Mouse (Mus musculus): Measurements from ENCODE around the gene Pfkm. TPM values are rescaled to one million over a fixed set of nuclear protein-coding genes. Genes with fewer than 3 reads are reported as not detected.

The Pfkm gene
- polyA plus RNA-seq, 1 experiment from 2014 or later = 32.1 TPM

- Histone ChIP-seq H3K36me3 (ENCODE audit: control insufficient read depth, insufficient read depth, low read length) (no peaks in the 10 kb centered on the region), H3K27ac (ENCODE audit: low read depth, low read length) (peak within 1 kb of the TSS; percentile 91), H3K4me2 (replicated peaks; ENCODE audit: low read depth, low read length) (peak within 1 kb of the TSS; percentile 82), H3K27me3 (ENCODE audit: control insufficient read depth, insufficient read depth, low read length) (peaks cover 26% of the 10 kb centered on the region), H3K4me3 (ENCODE audit: low read depth, low read length) (peak within 1 kb of the TSS; percentile 48), H3K9ac (ENCODE audit: low read depth, low read length) (peak within 1 kb of the TSS; percentile 68), H3K9me3 (ENCODE audit: control insufficient read depth, low read length) (no peaks in the 10 kb centered on the region), H3K4me1 (replicated peaks; ENCODE audit: control insufficient read depth, insufficient read depth, low read length) (peaks cover 7% of the 10 kb centered on the region)
- 2% methylated on average over 15 of the region's 18 CpGs for WGBS
- ATAC-seq (ENCODE audit: low FRiP score) (peak; percentile 83), DNase-seq (ENCODE audit: low spot score) (peak; percentile 52)
Observed at GRCm38 (mm10) chr15:98166963-98167644, 74.7 kb downstream of the Pfkm start, which contains the start of gene Ccdc184. TSS of gene Ccdc184 (plus strand) at chr15:98167158.

GRCm38 (mm10) chr15:98167645-98168621, 75.5 kb downstream of the Pfkm start:
- ATAC-seq (ENCODE audit: low FRiP score) = peak; percentile 92
- Histone ChIP-seq H3K4me2 (replicated peaks; ENCODE audit: low read depth, low read length) (peak overlapping the region; percentile 82), H3K4me3 (ENCODE audit: low read depth, low read length) (peak overlapping the region; percentile 48), H3K9me3 (ENCODE audit: control insufficient read depth, low read length) (no peaks in the 10 kb centered on the region), H3K27me3 (ENCODE audit: control insufficient read depth, insufficient read depth, low read length) (peaks cover 27% of the 10 kb centered on the region), H3K27ac (ENCODE audit: low read depth, low read length) (peak overlapping the region; percentile 91), H3K4me1 (replicated peaks; ENCODE audit: control insufficient read depth, insufficient read depth, low read length) (peaks cover 7% of the 10 kb centered on the region), H3K9ac (ENCODE audit: low read depth, low read length) (peak overlapping the region; percentile 68), H3K36me3 (ENCODE audit: control insufficient read depth, insufficient read depth, low read length) (no peaks in the 10 kb centered on the region)
- peak; percentile 98 for DNase-seq (ENCODE audit: low spot score)
- WGBS = 1% methylated on average over 68 of the region's 69 CpGs

- H3K36me3 ChIP-seq (ENCODE audit: control insufficient read depth, insufficient read depth, low read length) = no peaks in the 10 kb centered on the region
- peaks cover 7% of the 10 kb centered on the region for H3K4me1 ChIP-seq (replicated peaks; ENCODE audit: control insufficient read depth, insufficient read depth, low read length)
- H3K27me3 ChIP-seq (ENCODE audit: control insufficient read depth, insufficient read depth, low read length) = peaks cover 30% of the 10 kb centered on the region
- 3% methylated on average over 19 of the region's 19 CpGs for WGBS
- no peak overlapping the region for H3K27ac ChIP-seq (ENCODE audit: low read depth, low read length)
- no peaks in the 10 kb centered on the region for H3K9me3 ChIP-seq (ENCODE audit: control insufficient read depth, low read length)
- peak overlapping the region; percentile 48 for H3K4me3 ChIP-seq (ENCODE audit: low read depth, low read length)
- H3K4me2 ChIP-seq (replicated peaks; ENCODE audit: low read depth, low read length) = peak overlapping the region; percentile 82
- peak overlapping the region; percentile 40 for H3K9ac ChIP-seq (ENCODE audit: low read depth, low read length)
- ATAC-seq (ENCODE audit: low FRiP score) = no peak
- no peak for DNase-seq (ENCODE audit: low spot score)
Observed at GRCm38 (mm10) chr15:98168622-98169004, 76.2 kb downstream of the Pfkm start.

- 0 out of 2 replicates have a peak overlapping the region, but pooled peaks have one; percentile 2 for H3K4me3 ChIP-seq (ENCODE audit: low read depth, low read length)
- no peak overlapping the region for H3K9ac ChIP-seq (ENCODE audit: low read depth, low read length)
- no peak for ATAC-seq (ENCODE audit: low FRiP score)
- peak overlapping the region; percentile 19 for H3K4me2 ChIP-seq (replicated peaks; ENCODE audit: low read depth, low read length)
- H3K27me3 ChIP-seq (ENCODE audit: control insufficient read depth, insufficient read depth, low read length) = peaks cover 30% of the 10 kb centered on the region
- H3K9me3 ChIP-seq (ENCODE audit: control insufficient read depth, low read length) = no peaks in the 10 kb centered on the region
- WGBS = 40% methylated on average over 7 of the region's 7 CpGs
- peaks cover 7% of the 10 kb centered on the region for H3K4me1 ChIP-seq (replicated peaks; ENCODE audit: control insufficient read depth, insufficient read depth, low read length)
- peak; percentile 51 for DNase-seq (ENCODE audit: low spot score)
- H3K36me3 ChIP-seq (ENCODE audit: control insufficient read depth, insufficient read depth, low read length) = no peaks in the 10 kb centered on the region
- no peak overlapping the region for H3K27ac ChIP-seq (ENCODE audit: low read depth, low read length)
Observed at GRCm38 (mm10) chr15:98170365-98170764, 78.0 kb downstream of the Pfkm start.

- 69% methylated on average over 9 of the region's 9 CpGs for WGBS
- Histone ChIP-seq H3K9me3 (ENCODE audit: control insufficient read depth, low read length) (no peaks in the 10 kb centered on the region), H3K4me2 (replicated peaks; ENCODE audit: low read depth, low read length) (no peak overlapping the region), H3K27ac (ENCODE audit: low read depth, low read length) (no peak overlapping the region), H3K27me3 (ENCODE audit: control insufficient read depth, insufficient read depth, low read length) (peaks cover 30% of the 10 kb centered on the region), H3K9ac (ENCODE audit: low read depth, low read length) (no peak overlapping the region), H3K4me1 (replicated peaks; ENCODE audit: control insufficient read depth, insufficient read depth, low read length) (peaks cover 7% of the 10 kb centered on the region), H3K36me3 (ENCODE audit: control insufficient read depth, insufficient read depth, low read length) (no peaks in the 10 kb centered on the region), H3K4me3 (ENCODE audit: low read depth, low read length) (no peak overlapping the region)
- DNase-seq (ENCODE audit: low spot score) (no peak), ATAC-seq (ENCODE audit: low FRiP score) (no peak)
Observed at GRCm38 (mm10) chr15:98170917-98171316, 78.5 kb downstream of the Pfkm start.

- Histone ChIP-seq H3K4me3 (ENCODE audit: low read depth, low read length) (no peak overlapping the region), H3K27me3 (ENCODE audit: control insufficient read depth, insufficient read depth, low read length) (peaks cover 30% of the 10 kb centered on the region), H3K9ac (ENCODE audit: low read depth, low read length) (0 out of 2 replicates have a peak overlapping the region, but pooled peaks have one; percentile 4), H3K27ac (ENCODE audit: low read depth, low read length) (no peak overlapping the region), H3K4me2 (replicated peaks; ENCODE audit: low read depth, low read length) (no peak overlapping the region), H3K9me3 (ENCODE audit: control insufficient read depth, low read length) (no peaks in the 10 kb centered on the region), H3K4me1 (replicated peaks; ENCODE audit: control insufficient read depth, insufficient read depth, low read length) (peaks cover 7% of the 10 kb centered on the region), H3K36me3 (ENCODE audit: control insufficient read depth, insufficient read depth, low read length) (no peaks in the 10 kb centered on the region)
- DNase-seq (ENCODE audit: low spot score) (no peak), ATAC-seq (ENCODE audit: low FRiP score) (no peak)
- WGBS = 76% methylated on average over 5 of the region's 5 CpGs
Observed at GRCm38 (mm10) chr15:98172113-98172512, 79.7 kb downstream of the Pfkm start.

GRCm38 (mm10) chr15:98173821-98174220, 81.4 kb downstream of the Pfkm start:
- 41% methylated on average over 8 of the region's 8 CpGs for WGBS
- Histone ChIP-seq H3K9ac (ENCODE audit: low read depth, low read length) (no peak overlapping the region), H3K4me3 (ENCODE audit: low read depth, low read length) (no peak overlapping the region), H3K4me1 (replicated peaks; ENCODE audit: control insufficient read depth, insufficient read depth, low read length) (no peaks in the 10 kb centered on the region; the same call in 1 of the 2 replicates), H3K4me2 (replicated peaks; ENCODE audit: low read depth, low read length) (no peak overlapping the region), H3K27ac (ENCODE audit: low read depth, low read length) (no peak overlapping the region), H3K9me3 (ENCODE audit: control insufficient read depth, low read length) (no peaks in the 10 kb centered on the region), H3K27me3 (ENCODE audit: control insufficient read depth, insufficient read depth, low read length) (peaks cover 18% of the 10 kb centered on the region), H3K36me3 (ENCODE audit: control insufficient read depth, insufficient read depth, low read length) (no peaks in the 10 kb centered on the region)
- DNase-seq (ENCODE audit: low spot score) = peak; percentile 69
- ATAC-seq (ENCODE audit: low FRiP score) = no peak

GRCm38 (mm10) chr15:98177320-98177719, 84.9 kb downstream of the Pfkm start:
- Histone ChIP-seq H3K4me3 (ENCODE audit: low read depth, low read length) (no peak overlapping the region), H3K36me3 (ENCODE audit: control insufficient read depth, insufficient read depth, low read length) (no peaks in the 10 kb centered on the region), H3K27ac (ENCODE audit: low read depth, low read length) (no peak overlapping the region), H3K9ac (ENCODE audit: low read depth, low read length) (no peak overlapping the region), H3K9me3 (ENCODE audit: control insufficient read depth, low read length) (no peaks in the 10 kb centered on the region), H3K4me2 (replicated peaks; ENCODE audit: low read depth, low read length) (no peak overlapping the region), H3K4me1 (replicated peaks; ENCODE audit: control insufficient read depth, insufficient read depth, low read length) (no peaks in the 10 kb centered on the region), H3K27me3 (ENCODE audit: control insufficient read depth, insufficient read depth, low read length) (peaks cover 3% of the 10 kb centered on the region)
- ATAC-seq (ENCODE audit: low FRiP score) = no peak
- no peak for DNase-seq (ENCODE audit: low spot score)
- WGBS = 73% methylated on average over 3 of the region's 3 CpGs
